Mouse (Mus musculus) brain, adult 10 weeks (tissue): ENCODE results near the gene Ppox. TPM values are rescaled to one million over a fixed set of nuclear protein-coding genes. Genes with fewer than 3 reads are reported as not detected.

Source experiments
- polyA plus RNA-seq: library from polyadenylated mRNA; stranded (reverse); fragments of 350-450 nt; fragmentation: Illumina TruSeq; extraction: RNeasy Lipid Tissue Mini Kit (QIAGEN cat#74804); gene quantifications from one replicate; pipeline ENCODE4 v1.2.3, GENCODE M21; 2015; ENCODE audit warnings: low read depth, low replicate concordance

Ppox gene
- 35.3 TPM for polyA plus RNA-seq

GRCm38 (mm10) chr1:171280916-171281527 lies at the start of gene Ppox:
Ppox (minus strand) TSS chr1:171281186.

GRCm38 (mm10) chr1:171328839-171329432 lies 48.0 kb upstream of the Ppox start, which contains the start of gene Dedd:
Dedd (plus strand) TSS chr1:171329145.

GRCm38 (mm10) chr1:171294298-171295062 lies 13.5 kb upstream of the Ppox start, which contains the start of gene Ufc1:
Ufc1 (minus strand) TSS chr1:171295024.

GRCm38 (mm10) chr1:171287136-171288081 lies 6.4 kb upstream of the Ppox start, which contains the start of gene Usp21:
Usp21 (minus strand) TSS chr1:171287991.

GRCm38 (mm10) chr1:171269848-171270572 lies 11.0 kb downstream of the Ppox start, which contains the start of gene B4galt3:
B4galt3 (plus strand) TSS chr1:171270328.

GRCm38 (mm10) chr1:171250680-171251593 lies 30.0 kb downstream of the Ppox start, which contains the start of gene Ndufs2:
Ndufs2 (minus strand) TSS chr1:171251388.

GRCm38 (mm10) chr1:171249913-171250600 lies 30.9 kb downstream of the Ppox start, which contains the start of gene Adamts4:
Adamts4 (plus strand) TSS chr1:171250421.

GRCm38 (mm10) chr1:171234126-171234525 lies 46.9 kb downstream of the Ppox start, which contains the start of gene Fcer1g:
Fcer1g (minus strand) TSS chr1:171234365.

Other genes starting within 250 kb of the Ppox start
- 32.3 TPM for gene Fcgr3, start 216.3 kb downstream of the Ppox start, polyA plus RNA-seq
- 5.5 TPM for gene Cfap126, start 167.3 kb downstream of the Ppox start, polyA plus RNA-seq
- gene Sdhc, start 130.6 kb downstream of the Ppox start, polyA plus RNA-seq = 136 TPM
- gene Mpz, start 130.5 kb downstream of the Ppox start, polyA plus RNA-seq = not detected
- gene Pcp4l1, start 84.9 kb downstream of the Ppox start, polyA plus RNA-seq = 282 TPM
- gene Nr1i3, start 67.2 kb downstream of the Ppox start, polyA plus RNA-seq = 0.48 TPM
- gene Tomm40l, start 58.7 kb downstream of the Ppox start, polyA plus RNA-seq = 118 TPM
- 6.9 TPM for gene Apoa2, start 56.1 kb downstream of the Ppox start, polyA plus RNA-seq
- 35.4 TPM for gene Fcer1g, start 46.8 kb downstream of the Ppox start, polyA plus RNA-seq
- gene Adamts4, start 30.8 kb downstream of the Ppox start, polyA plus RNA-seq = 15.3 TPM
- gene Ndufs2, start 29.8 kb downstream of the Ppox start, polyA plus RNA-seq = 322 TPM
- 44.0 TPM for gene B4galt3, start 10.9 kb downstream of the Ppox start, polyA plus RNA-seq
- 47.5 TPM for gene Usp21, start 6.8 kb upstream of the Ppox start, polyA plus RNA-seq
- 187 TPM for gene Ufc1, start 13.8 kb upstream of the Ppox start, polyA plus RNA-seq
- gene Dedd, start 48.0 kb upstream of the Ppox start, polyA plus RNA-seq = 42.7 TPM
- 59.9 TPM for gene Nit1, start 64.5 kb upstream of the Ppox start, polyA plus RNA-seq
- gene Pfdn2, start 64.5 kb upstream of the Ppox start, polyA plus RNA-seq = 221 TPM
- gene Klhdc9, start 79.6 kb upstream of the Ppox start, polyA plus RNA-seq = 5.8 TPM
- 4.8 TPM for gene Nectin4, start 88.9 kb upstream of the Ppox start, polyA plus RNA-seq
- gene Arhgap30, start 107.8 kb upstream of the Ppox start, polyA plus RNA-seq = 2.2 TPM
- 125 TPM for gene Usf1, start 130.1 kb upstream of the Ppox start, polyA plus RNA-seq
- not detected for gene Tstd1, start 137.7 kb upstream of the Ppox start, polyA plus RNA-seq
- 10.4 TPM for gene F11r, start 156.3 kb upstream of the Ppox start, polyA plus RNA-seq
- gene Alyref2, start 222.3 kb upstream of the Ppox start, polyA plus RNA-seq = 6.3 TPM